Mouse (Mus musculus) thymus, adult 2 months (tissue): ENCODE results near the gene Plxnb1.

Experiments
- CTCF ChIP-seq: fragments of 200-500 bp; IDR thresholded peaks from 2 replicates; pipeline ENCODE4 v1.5.1; 2012; ENCODE audit warnings: mild to moderate bottlenecking, control low read depth, low read length, moderate library complexity, borderline replicate concordance; ENCODE audit not compliant: control insufficient read depth, poor library complexity, insufficient read depth; ENCODE audit errors: extremely low read depth
- POLR2A ChIP-seq: fragments of 200-500 bp; IDR thresholded peaks from 2 replicates; pipeline ENCODE4 v1.6.1; 2012; ENCODE audit warnings: mild to moderate bottlenecking, low read length, control low read depth, moderate library complexity; ENCODE audit not compliant: control insufficient read depth, poor library complexity, insufficient read depth; ENCODE audit errors: extremely low read depth

DNA sequence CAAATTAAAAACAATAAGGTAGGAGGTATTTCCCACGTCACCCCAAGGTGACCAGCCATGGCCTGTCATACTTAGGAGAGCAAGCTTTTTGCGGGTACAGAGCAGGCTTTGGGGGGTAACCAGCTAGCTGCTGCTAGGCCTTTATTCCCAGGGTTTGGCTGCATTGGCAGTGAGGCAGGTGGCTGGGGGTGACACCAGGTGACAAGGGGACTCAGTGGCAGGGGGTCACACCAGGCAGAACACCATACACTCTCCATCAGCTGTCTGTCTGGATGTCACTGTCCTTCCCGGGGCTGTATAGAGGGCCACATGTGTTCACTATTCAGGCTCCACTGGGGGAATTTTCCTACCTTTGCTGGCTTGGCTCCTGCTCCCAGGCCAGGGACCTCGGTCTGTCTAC is 38.3 kb upstream of the Plxnb1 start:
- TF ChIP-seq POLR2A (no peak), CTCF (no peak)
